Mouse (Mus musculus): ENCODE data around the gene Fbxw2. TPM values are rescaled to one million over a fixed set of nuclear protein-coding genes. Genes with fewer than 3 reads are reported as not detected.

Fbxw2 gene
- total and polyA plus RNA-seq, 3 experiments = 36.7 to 67.8 (median 61.2) TPM

DNA sequence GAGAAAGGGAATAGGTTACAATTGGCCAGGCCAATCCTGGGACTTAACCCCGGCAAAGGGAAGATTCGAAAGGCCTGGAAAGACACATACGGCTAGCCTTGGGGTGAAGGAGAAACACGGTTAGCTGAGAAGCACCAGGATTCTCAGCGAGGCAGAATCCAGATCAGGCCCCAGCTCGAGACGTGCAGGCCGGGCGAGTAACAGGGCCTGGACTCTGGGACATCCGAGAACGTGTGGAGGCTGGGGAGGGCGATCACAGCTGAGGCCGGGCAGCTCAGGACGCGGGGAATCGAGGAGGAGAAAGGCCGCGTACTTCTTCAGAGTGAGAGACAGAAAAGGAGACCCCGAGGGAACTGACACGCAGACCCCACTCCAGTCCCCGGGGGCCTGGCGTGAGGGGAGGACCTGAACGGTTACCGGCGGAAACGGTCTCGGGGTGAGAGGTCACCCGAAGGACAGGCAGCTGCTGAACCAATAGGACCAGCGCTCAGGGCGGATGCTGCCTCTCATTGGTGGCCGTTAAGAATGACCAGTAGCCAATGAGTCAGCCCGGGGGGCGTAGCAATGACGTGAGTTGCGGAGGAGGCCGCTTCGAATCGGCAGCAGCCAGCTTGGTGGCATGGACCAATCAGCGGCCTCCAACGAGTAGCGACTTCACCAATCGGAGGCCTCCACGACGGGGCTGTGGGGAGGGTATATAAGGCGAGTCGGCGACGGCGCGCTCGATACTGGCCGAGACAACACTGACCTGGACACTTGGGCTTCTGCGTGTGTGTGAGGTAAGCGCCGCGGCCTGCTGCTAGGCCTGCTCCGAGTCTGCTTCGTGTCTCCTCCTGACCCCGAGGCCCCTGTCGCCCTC is 54.5 kb downstream of the Fbxw2 start, which contains the start of gene Hspa5:
TSS of gene Hspa5 (plus strand) at position 603 of the 859 bp plus-strand sequence.
- peak within 1 kb of the TSS; percentile 89 for H3K9ac ChIP-seq (ENCODE audit: insufficient read depth, low read depth)
- H3K27me3 ChIP-seq (replicated peaks) = no peaks in the 10 kb centered on the region
- in situ Hi-C loops (cut with MboI; ENCODE audit: low pct_ligation_motif_present, low pct_unique_long_range_greater_than_20kb, low sequenced_read_pairs) = no loop called here
- H3K4me3 ChIP-seq (replicated peaks in 1 of 3; ENCODE audit: low read depth in 2 of 3, low read length in 2 of 3, poor library complexity in 1 of 3) = peak within 1 kb of the TSS; percentile 88 to 99 (median 97)
- H3K27ac ChIP-seq (ENCODE audit: insufficient read depth, low read depth) = peak within 1 kb of the TSS; percentile 74
- H3K9me3 ChIP-seq (replicated peaks; ENCODE audit: low read length) = peaks cover 4% of the 10 kb centered on the region
- peaks cover 29 to 53% of the 10 kb centered on the region in 2 experiments for H3K36me3 ChIP-seq (replicated peaks in 1 of 2; ENCODE audit: control insufficient read depth in 1 of 2, insufficient read depth in 1 of 2, low read length in 1 of 2)
- H3K79me2 ChIP-seq (replicated peaks; ENCODE audit: control insufficient read depth, extremely low read depth, insufficient read depth, poor library complexity, severe bottlenecking) = peaks cover 58% of the 10 kb centered on the region
- H3K4me1 ChIP-seq (ENCODE audit: control insufficient read depth in 1 of 2, insufficient read depth in 2 of 2) = peaks cover 2 to 28% of the 10 kb centered on the region in 2 experiments; a peak in 2 of 4 replicates
- DNase-seq (ENCODE audit: extremely low read depth) = peak; percentile 100
- TF ChIP-seq POLR2A (IDR thresholded peaks at IDR 0.05; ENCODE audit: low read depth, low read length) (peak; percentile 100), CHD2 (IDR thresholded peaks at IDR 0.05; ENCODE audit: low read length) (no peak), TBP (conservative IDR thresholded peaks at IDR 0.05; ENCODE audit: low read depth, low read length) (peak; percentile 98)
- dilution Hi-C loops (cut with MboI; ENCODE audit: extremely low pct_ligation_motif_present, extremely low pct_unique_long_range_greater_than_20kb, low sequenced_read_pairs) = no loop called here
- peak within 1 kb of the TSS; percentile 99 for H3K4me2 ChIP-seq (ENCODE audit: insufficient read depth, low read depth, poor library complexity, severe bottlenecking)

DNA sequence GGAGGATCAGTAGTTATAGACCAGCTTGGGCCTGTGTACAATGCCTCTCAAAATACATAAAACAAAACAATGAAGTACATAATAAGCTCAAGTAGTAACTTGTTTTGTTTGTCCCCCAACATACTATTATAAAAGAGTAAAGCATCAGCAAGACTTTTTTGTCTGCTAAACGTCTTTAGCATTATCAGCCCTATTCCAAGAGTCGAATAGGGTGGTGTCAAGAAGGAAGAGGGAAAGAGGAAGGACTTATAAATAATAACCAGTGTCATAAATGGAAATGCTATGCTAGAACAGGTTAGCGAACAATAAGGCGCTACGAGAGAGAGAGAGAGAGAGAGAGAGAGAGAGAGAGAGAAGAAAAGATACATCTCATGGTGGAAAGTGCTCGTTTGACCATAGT is 55.2 kb downstream of the Fbxw2 start:
- peaks cover 4% of the 10 kb centered on the region for H3K9me3 ChIP-seq (replicated peaks; ENCODE audit: low read length)
- H3K27me3 ChIP-seq (replicated peaks) = no peaks in the 10 kb centered on the region
- H3K27ac ChIP-seq (ENCODE audit: insufficient read depth, low read depth) = peak overlapping the region; percentile 55
- dilution Hi-C loops (cut with MboI; ENCODE audit: extremely low pct_ligation_motif_present, extremely low pct_unique_long_range_greater_than_20kb, low sequenced_read_pairs) (no loop called here), in situ Hi-C loops (cut with MboI; ENCODE audit: low pct_ligation_motif_present, low pct_unique_long_range_greater_than_20kb, low sequenced_read_pairs) (no loop called here)
- TF ChIP-seq CHD2 (IDR thresholded peaks at IDR 0.05; ENCODE audit: low read length) = no peak
- no peak for TF ChIP-seq POLR2AphosphoS2 (IDR thresholded peaks at IDR 0.05; ENCODE audit: low read depth, low read length)
- no peak for TF ChIP-seq CHD1 (IDR thresholded peaks at IDR 0.05; ENCODE audit: low read depth, low read length)
- TF ChIP-seq E2F4 (IDR thresholded peaks at IDR 0.05; ENCODE audit: insufficient replicate concordance, low read depth, low read length) = no peak
- no peak for TF ChIP-seq MAFK (IDR thresholded peaks at IDR 0.05; ENCODE audit: insufficient replicate concordance, low read length)
- no peak for TF ChIP-seq IRF4 (IDR thresholded peaks at IDR 0.05; ENCODE audit: low read depth, low read length)
- TF ChIP-seq ELF1 (IDR thresholded peaks at IDR 0.05; ENCODE audit: low read depth, low read length) = no peak
- TF ChIP-seq ZMIZ1 (IDR thresholded peaks at IDR 0.05; ENCODE audit: low read depth, low read length) = no peak
- no peak for TF ChIP-seq TCF12 (IDR thresholded peaks at IDR 0.05; ENCODE audit: low read depth, low read length)
- no peak for TF ChIP-seq PAX5 (IDR thresholded peaks at IDR 0.05; ENCODE audit: low read length)
- TF ChIP-seq MAZ (IDR thresholded peaks at IDR 0.05; ENCODE audit: low read depth, low read length) = no peak
- TF ChIP-seq BHLHE40 (IDR thresholded peaks at IDR 0.05; ENCODE audit: low read depth, low read length) = no peak
- no peak for TF ChIP-seq JUND (conservative IDR thresholded peaks at IDR 0.05; ENCODE audit: low read depth, low read length)
- no peak for TF ChIP-seq RAD21 (IDR thresholded peaks at IDR 0.05; ENCODE audit: low read depth, low read length)
- TF ChIP-seq MAX (IDR thresholded peaks at IDR 0.05; ENCODE audit: low read length) = no peak
- TF ChIP-seq ETS1 (conservative IDR thresholded peaks at IDR 0.05; ENCODE audit: low read depth, low read length) = no peak
- H3K79me2 ChIP-seq (replicated peaks; ENCODE audit: control insufficient read depth, extremely low read depth, insufficient read depth, poor library complexity, severe bottlenecking) = peaks cover 51% of the 10 kb centered on the region
- peak overlapping the region; percentile 89 for H3K9ac ChIP-seq (ENCODE audit: insufficient read depth, low read depth)
- no peak for DNase-seq (ENCODE audit: extremely low read depth)
- H3K4me2 ChIP-seq (ENCODE audit: insufficient read depth, low read depth, poor library complexity, severe bottlenecking) = peak overlapping the region; percentile 44
- peaks cover 2 to 22% of the 10 kb centered on the region in 2 experiments; a peak in 2 of 4 replicates for H3K4me1 ChIP-seq (ENCODE audit: control insufficient read depth in 1 of 2, insufficient read depth in 2 of 2)
- peak overlapping the region; percentile 88 to 99 (median 88) for H3K4me3 ChIP-seq (replicated peaks in 1 of 3; ENCODE audit: low read depth in 2 of 3, low read length in 2 of 3, poor library complexity in 1 of 3)
- H3K36me3 ChIP-seq (replicated peaks in 1 of 2; ENCODE audit: control insufficient read depth in 1 of 2, insufficient read depth in 1 of 2, low read length in 1 of 2) = peaks cover 26 to 47% of the 10 kb centered on the region in 2 experiments
